Mouse (Mus musculus) Patski (cell line): ENCODE measurements around the gene Iqcj. TPM values are rescaled to one million over a fixed set of nuclear protein-coding genes. Genes with fewer than 3 reads are reported as not detected.

Source experiments
- ATAC-seq: fragments of 100-300 bp; one replicate; pipeline ENCODE4 v1.8.0; 2021
- CTCF ChIA-PET: fragments of 350-600 bp; sonication (Branson Sonifier 250); formaldehyde crosslinking; loops from one replicate; lab custom pipeline; 2022; ENCODE audit warnings: inconsistent platforms; lab: Charles Lee
- POLR2A ChIA-PET: fragments of 350-600 bp; sonication (Branson Sonifier 250); formaldehyde crosslinking; loops from one replicate; lab custom pipeline; 2022; ENCODE audit warnings: antibody characterized with exemption, inconsistent platforms; lab: Charles Lee
- DNase-seq: peaks from one replicate; pipeline ENCODE4 v3.0.0-alpha.2; 2011; ENCODE audit warnings: low read depth, low spot score
- H3K27me3 ChIP-seq: fragments of 371-371 bp; one replicate; pipeline ENCODE4 v1.5.1; 2021
- CTCF ChIP-seq: fragments of 100-300 bp; IDR thresholded peaks from one replicate; pipeline ENCODE4 v1.5.1; 2021
- in situ Hi-C: fragments of 300-500 bp; cut with MboI; formaldehyde crosslinking; loops from 3 replicates; pipeline ENCODE4 v1.11.1; 2018; ENCODE audit warnings: low pct_unique_long_range_greater_than_20kb, mixed read lengths
- polyA plus RNA-seq: library from polyadenylated mRNA; unstranded; gene quantifications from one replicate; pipeline ENCODE4 v1.2.3, GENCODE M21; 2021

Gene Iqcj
- polyA plus RNA-seq, 1 experiment from 2014 or later, result not detected

DNA sequence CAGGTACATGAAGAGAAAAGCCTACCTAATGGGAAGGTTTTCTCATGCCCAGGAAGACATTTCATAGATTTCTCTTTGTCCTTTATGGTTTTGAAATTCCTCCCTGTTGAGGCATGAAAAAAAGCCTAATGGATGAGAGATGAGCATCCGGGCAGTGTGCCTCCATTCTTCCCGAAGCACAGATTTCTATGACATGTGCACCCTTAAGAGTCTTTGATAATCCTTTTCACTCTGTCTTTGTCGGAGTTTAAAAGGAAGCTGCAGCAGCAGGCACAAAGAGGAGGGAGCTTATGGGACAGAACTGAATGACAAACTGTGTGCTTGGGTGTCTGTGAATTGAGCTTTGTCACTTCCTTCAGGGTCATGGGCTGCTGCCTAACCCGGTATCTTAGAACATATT, 127.4 kb downstream of the Iqcj start:
- TF ChIP-seq CTCF, result no peak
- ATAC-seq (no peak), DNase-seq (no peak)
- POLR2A ChIA-PET, result interaction anchor here (0.9 kb wide), 1 partner anchor 9 kb away, joined by 3 read pairs; no protein-coding TSS in a partner anchor
- CTCF ChIA-PET, result no interaction called here
- H3K27me3 ChIP-seq, result peaks cover 80% of the 10 kb centered on the region
- in situ Hi-C loops, result no loop called here

DNA sequence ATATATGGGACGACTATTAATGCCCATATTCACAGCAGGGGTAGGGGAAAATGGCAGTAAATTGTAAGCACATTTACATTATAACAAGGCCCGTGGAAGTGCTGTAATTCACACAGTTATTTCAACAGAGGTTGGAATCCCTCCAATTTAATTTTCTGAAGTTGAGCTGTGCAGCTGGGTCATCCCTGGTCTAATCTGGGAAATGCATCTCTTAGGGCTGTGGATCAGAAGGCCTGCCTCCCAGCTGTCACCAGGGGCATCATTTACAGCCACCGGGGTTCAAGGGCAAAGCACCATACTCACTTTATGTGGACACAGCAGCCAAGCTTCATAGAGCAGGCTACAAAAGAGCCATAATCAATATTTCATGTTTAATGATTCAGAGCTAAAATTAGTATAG, 144.1 kb downstream of the Iqcj start:
- DNase-seq, result no peak
- CTCF ChIA-PET, result interaction anchor here (0.7 to 1.6 kb wide), 3 partner anchors 10 to 21 kb away, joined by 3 to 5 read pairs (median 3); no protein-coding TSS in a partner anchor
- TF ChIP-seq CTCF, result no peak
- in situ Hi-C loops, result no loop called here
- POLR2A ChIA-PET, result no interaction called here
- no peak for ATAC-seq
- H3K27me3 ChIP-seq, result peaks cover 66% of the 10 kb centered on the region

DNA sequence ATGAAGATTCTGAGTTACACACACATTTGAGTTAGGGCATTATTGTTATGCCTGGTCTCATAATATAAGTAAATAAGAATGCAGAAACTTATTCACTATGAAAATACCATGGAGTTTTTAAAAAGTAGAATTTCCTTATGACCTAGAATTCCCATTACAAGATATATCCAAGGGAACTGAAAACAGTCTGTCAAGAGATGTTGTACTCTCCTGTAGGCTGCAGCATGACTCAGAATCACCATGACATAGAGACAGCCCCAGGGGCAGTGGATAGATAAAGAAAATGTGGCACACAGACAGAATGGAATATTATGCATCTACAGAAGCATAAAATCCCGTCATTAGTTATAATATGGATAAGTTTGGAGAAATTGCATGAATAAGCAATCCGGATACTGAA, 150.9 kb downstream of the Iqcj start:
- no peak for TF ChIP-seq CTCF
- ChIA-PET CTCF (no interaction called here), POLR2A (no interaction called here)
- in situ Hi-C loops, result loop anchor here (5.0 to 10.0 kb wide), 3 partner anchors 421 to 688 kb away; partner anchors contain the start of gene Rarres1
- ATAC-seq, result no peak
- no peak for DNase-seq
- peaks cover 44% of the 10 kb centered on the region for H3K27me3 ChIP-seq

GRCm38 (mm10) chr3:68045475-68046416, 153.7 kb downstream of the Iqcj start:
- DNase-seq, result peak; percentile 22
- TF ChIP-seq CTCF, result peak; percentile 91
- peaks cover 26% of the 10 kb centered on the region for H3K27me3 ChIP-seq
- CTCF ChIA-PET, result interaction anchor here (0.6 to 4.0 kb wide), 23 partner anchors 8 to 533 kb away, joined by 3 to 46 read pairs (median 3); partner anchors contain the start of gene Schip1
- in situ Hi-C loops, result loop anchor here (10.0 kb wide), 2 partner anchors 531 to 691 kb away; partner anchors contain the start of gene Rarres1
- POLR2A ChIA-PET, result no interaction called here
- peak; percentile 64 for ATAC-seq

GRCm38 (mm10) chr3:68053538-68053937, 161.5 kb downstream of the Iqcj start:
- ChIA-PET POLR2A (no interaction called here), CTCF (interaction anchor here (0.6 to 6.0 kb wide), 11 partner anchors 8 to 664 kb away, joined by 3 to 46 read pairs (median 4); partner anchors contain the start of gene Schip1)

GRCm38 (mm10) chr3:68055071-68055470, 163.1 kb downstream of the Iqcj start:
- CTCF ChIA-PET, result interaction anchor here (1.5 to 6.0 kb wide), 2 partner anchors 10 to 15 kb away, joined by 5 to 46 read pairs; no protein-coding TSS in a partner anchor

More at GRCm38 (mm10) chr3:68053538-68053937, 161.5 kb downstream of the Iqcj start:
- DNase-seq (no peak), ATAC-seq (no peak)
- peak; percentile 75 for TF ChIP-seq CTCF
- in situ Hi-C loops, result loop anchor here (10.0 to 25.0 kb wide), 2 partner anchors 661 to 884 kb away; no protein-coding TSS in a partner anchor
- peaks cover 35% of the 10 kb centered on the region for H3K27me3 ChIP-seq

GRCm38 (mm10) chr3:68056373-68057275, 164.6 kb downstream of the Iqcj start:
- peak; percentile 27 for DNase-seq
- in situ Hi-C loops, result loop anchor here (5.0 to 25.0 kb wide), 4 partner anchors 486 to 881 kb away; no protein-coding TSS in a partner anchor
- ChIA-PET POLR2A (interaction anchor here (0.6 to 1.4 kb wide), 2 partner anchors 9 to 411 kb away, joined by 3 read pairs; no protein-coding TSS in a partner anchor), CTCF (interaction anchor here (0.6 to 6.0 kb wide), 28 partner anchors 9 to 882 kb away, joined by 3 to 46 read pairs (median 4); no protein-coding TSS in a partner anchor)
- TF ChIP-seq CTCF, result peak; percentile 98
- peaks cover 34% of the 10 kb centered on the region for H3K27me3 ChIP-seq
- ATAC-seq, result peak; percentile 75

More at GRCm38 (mm10) chr3:68055071-68055470, 163.1 kb downstream of the Iqcj start:
- in situ Hi-C loops, result loop anchor here (5.0 to 25.0 kb wide), 4 partner anchors 487 to 882 kb away; no protein-coding TSS in a partner anchor
- peaks cover 35% of the 10 kb centered on the region for H3K27me3 ChIP-seq
- DNase-seq, result no peak
- POLR2A ChIA-PET, result no interaction called here
- TF ChIP-seq CTCF, result no peak
- no peak for ATAC-seq

- H3K27me3 ChIP-seq, result peaks cover 34% of the 10 kb centered on the region
- ATAC-seq, result no peak
- POLR2A ChIA-PET, result no interaction called here
- CTCF ChIA-PET, result interaction anchor here (0.9 to 6.0 kb wide), 8 partner anchors 11 to 658 kb away, joined by 3 to 46 read pairs (median 4); no protein-coding TSS in a partner anchor
- peak; percentile 95 for TF ChIP-seq CTCF
- in situ Hi-C loops, result loop anchor here (5.0 to 25.0 kb wide), 4 partner anchors 483 to 878 kb away; no protein-coding TSS in a partner anchor
- no peak for DNase-seq
Observed at GRCm38 (mm10) chr3:68059162-68059800, 167.3 kb downstream of the Iqcj start.

DNA sequence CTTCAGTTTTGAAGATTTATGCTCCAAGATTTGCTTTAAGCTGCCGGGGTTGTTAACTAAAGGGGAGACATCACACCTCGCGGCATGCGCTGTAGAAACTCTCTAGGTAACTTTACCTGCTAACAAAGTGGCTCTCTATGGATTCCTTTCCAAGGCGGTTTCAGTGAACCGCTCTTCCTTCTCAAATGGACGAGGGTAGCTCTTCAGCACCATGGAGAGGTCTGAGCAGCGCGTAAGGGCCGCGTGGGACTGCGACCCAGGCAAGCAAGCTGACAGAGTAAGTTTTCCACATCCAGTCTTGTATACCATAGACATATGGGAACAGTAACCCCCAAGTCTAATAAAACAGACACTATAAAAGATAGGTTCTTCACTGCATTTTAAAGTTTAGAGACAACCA, 172.7 kb downstream of the Iqcj start, which contains the start of gene Schip1:
TSS of gene Schip1 (plus strand) at position 72 of the 400 bp plus-strand sequence.
- ATAC-seq (no peak), DNase-seq (no peak)
- no peak for TF ChIP-seq CTCF
- CTCF ChIA-PET, result interaction anchor here (0.9 to 2.1 kb wide), 3 partner anchors 8 to 19 kb away, joined by 3 to 8 read pairs (median 6); no protein-coding TSS in a partner anchor
- in situ Hi-C loops, result loop anchor here (5.0 to 25.0 kb wide), 2 partner anchors 403 to 873 kb away; no protein-coding TSS in a partner anchor
- POLR2A ChIA-PET, result no interaction called here
- H3K27me3 ChIP-seq, result peaks cover 63% of the 10 kb centered on the region
